Mouse (Mus musculus) fat pad, adult 2 months (tissue): ENCODE measurements around the gene Olfr1418.
"Not testable (repeated sequence)": the region's sequence is repeated elsewhere in the genome, so short reads cannot be mapped to it uniquely, and the experiment has no call there.

Experiments
- DNase-seq: peaks from one replicate; pipeline ENCODE4 v3.0.0-alpha.2; 2011; ENCODE audit warnings: low read depth, low spot score; ENCODE audit errors: extremely low read depth

Olfr1418 gene

GRCm38 (mm10) chr19:11860966-11861365 lies at the start of gene Olfr1418:
Gene Olfr1418 (minus strand): TSS chr19:11861066.
- no peak for DNase-seq

GRCm38 (mm10) chr19:11886265-11886664 lies 25.4 kb upstream of the Olfr1418 start, which contains the start of gene Olfr1420:
Gene Olfr1420 (plus strand): TSS chr19:11886565.
- no peak for DNase-seq

- DNase-seq, result not testable (repeated sequence)
These were observed 17.5 kb upstream of the Olfr1418 start for GRCm38 (mm10) chr19:11878404-11878803.

- DNase-seq, result no peak
These were observed 14.1 kb upstream of the Olfr1418 start, which contains the start of gene Olfr1419 for GRCm38 (mm10) chr19:11875006-11875405. Gene Olfr1419 (minus strand): TSS chr19:11875106.

- DNase-seq, result no peak
These were observed 7.0 kb upstream of the Olfr1418 start for GRCm38 (mm10) chr19:11867837-11868236.

GRCm38 (mm10) chr19:11856506-11856905 lies 4.4 kb downstream of the Olfr1418 start:
- DNase-seq, result no peak

- no peak for DNase-seq
These were observed 6.0 kb downstream of the Olfr1418 start for GRCm38 (mm10) chr19:11854821-11855220.

- DNase-seq, result no peak
These were observed 8.2 kb downstream of the Olfr1418 start for GRCm38 (mm10) chr19:11852652-11853051.

GRCm38 (mm10) chr19:11846333-11846732 lies 14.5 kb downstream of the Olfr1418 start:
- no peak for DNase-seq

- DNase-seq, result no peak
These were observed 21.7 kb downstream of the Olfr1418 start, which contains the start of gene Olfr1417 for GRCm38 (mm10) chr19:11839119-11839518. Gene Olfr1417 (minus strand): TSS chr19:11839219.

GRCm38 (mm10) chr19:11823346-11824065 lies 37.4 kb downstream of the Olfr1418 start:
- no peak for DNase-seq

GRCm38 (mm10) chr19:11820211-11820610 lies 40.7 kb downstream of the Olfr1418 start:
- no peak for DNase-seq

- DNase-seq, result no peak
These were observed 41.1 kb downstream of the Olfr1418 start for GRCm38 (mm10) chr19:11819800-11820199.

GRCm38 (mm10) chr19:11819143-11819700 lies 41.6 kb downstream of the Olfr1418 start, which contains the start of gene Stx3:
Gene Stx3 (minus strand): TSS chr19:11819403.
- DNase-seq, result no peak

GRCm38 (mm10) chr19:11818199-11819142 lies 42.4 kb downstream of the Olfr1418 start:
- DNase-seq, result no peak

GRCm38 (mm10) chr19:11817586-11817985 lies 43.3 kb downstream of the Olfr1418 start:
- no peak for DNase-seq

- DNase-seq, result no peak
These were observed 44.2 kb downstream of the Olfr1418 start for GRCm38 (mm10) chr19:11816706-11817105.

- DNase-seq, result no peak
These were observed 46.0 kb downstream of the Olfr1418 start for GRCm38 (mm10) chr19:11814742-11815333.

- no peak for DNase-seq
These were observed 47.2 kb downstream of the Olfr1418 start for GRCm38 (mm10) chr19:11813649-11814048.

- no peak for DNase-seq
These were observed 47.7 kb downstream of the Olfr1418 start for GRCm38 (mm10) chr19:11813136-11813535.
